Mouse (Mus musculus) CH12.LX (cell line): ENCODE data around the gene Twist2. TPM values are rescaled to one million over a fixed set of nuclear protein-coding genes. Genes with fewer than 3 reads are reported as not detected.

Experiments used
- DNase-seq: peaks from one replicate; pipeline ENCODE4 v3.0.0-alpha.2; 2013; ENCODE audit errors: extremely low read depth
- H3K27ac ChIP-seq: 2 replicates; pipeline ENCODE4 v1.5.1; 2012; ENCODE audit warnings: low read depth, mild to moderate bottlenecking, control low read depth, moderate library complexity; ENCODE audit not compliant: insufficient read depth
- H3K27me3 ChIP-seq: replicated peaks from 2 replicates; pipeline ENCODE3; 2012; ENCODE audit warnings: inconsistent platforms
- H3K36me3 ChIP-seq, 2 experiments: replicated peaks in 1 of 2; 2 replicates each; pipeline versions ENCODE3 to v1.6.1; 2012; ENCODE audit warnings: inconsistent platforms in 1 of 2, low read length in 1 of 2, mild to moderate bottlenecking in 1 of 2, mixed read lengths in 1 of 2, moderate library complexity in 1 of 2; ENCODE audit not compliant: control insufficient read depth in 1 of 2, insufficient read depth in 1 of 2
- H3K4me1 ChIP-seq, 2 experiments: 2 replicates each; pipeline ENCODE4 v1.6.1; 2012; ENCODE audit warnings: inconsistent platforms in 1 of 2, moderate library complexity in 1 of 2; ENCODE audit not compliant: insufficient read depth in 2 of 2, control insufficient read depth in 1 of 2
- H3K4me2 ChIP-seq: 2 replicates; pipeline ENCODE4 v1.6.1; 2012; ENCODE audit warnings: low read depth, mild to moderate bottlenecking, control low read depth; ENCODE audit not compliant: poor library complexity, insufficient read depth, severe bottlenecking
- H3K4me3 ChIP-seq, 3 experiments: fragments of 150-350 bp in 1 of 3; sonication (generic) in 1 of 3; replicated peaks in 1 of 3; 2 replicates each; pipeline versions ENCODE3 to v1.5.1; 2011 to 2012; ENCODE audit warnings: low read depth in 2 of 3, low read length in 2 of 3, mild to moderate bottlenecking in 2 of 3, moderate library complexity in 2 of 3, control low read depth in 1 of 3, improper control_type of control experiment in 1 of 3, inconsistent platforms in 1 of 3, mixed read lengths in 1 of 3; ENCODE audit not compliant: poor library complexity in 1 of 3
- H3K79me2 ChIP-seq: replicated peaks from 2 replicates; pipeline ENCODE4 v1.6.1; 2012; ENCODE audit warnings: mild to moderate bottlenecking, moderate library complexity; ENCODE audit not compliant: control insufficient read depth, poor library complexity, insufficient read depth, severe bottlenecking; ENCODE audit errors: extremely low read depth
- H3K9ac ChIP-seq: 2 replicates; pipeline ENCODE4 v1.6.1; 2012; ENCODE audit warnings: low read depth, mild to moderate bottlenecking, control low read depth, moderate library complexity; ENCODE audit not compliant: insufficient read depth
- H3K9me3 ChIP-seq: replicated peaks from 2 replicates; pipeline ENCODE3; 2012; ENCODE audit warnings: low read length, inconsistent platforms, mixed read lengths
- BHLHE40 ChIP-seq: IDR thresholded peaks from 2 replicates; pipeline ENCODE4 v1.6.1; 2011; ENCODE audit warnings: mild to moderate bottlenecking, low read depth, low read length, improper control_type of control experiment
- ETS1 ChIP-seq: conservative IDR thresholded peaks from 2 replicates; pipeline ENCODE4 v1.6.1; 2012; ENCODE audit warnings: low read depth, mild to moderate bottlenecking, inconsistent platforms, low read length, improper control_type of control experiment, moderate library complexity
- JUND ChIP-seq: conservative IDR thresholded peaks from 2 replicates; pipeline ENCODE4 v1.6.1; 2011; ENCODE audit warnings: low read depth, low read length, improper control_type of control experiment
- MAX ChIP-seq: IDR thresholded peaks from 2 replicates; pipeline ENCODE4 v1.6.1; 2011; ENCODE audit warnings: low read length, improper control_type of control experiment
- MAZ ChIP-seq: IDR thresholded peaks from 2 replicates; pipeline ENCODE4 v1.6.1; 2012; ENCODE audit warnings: low read depth, mild to moderate bottlenecking, inconsistent platforms, low read length, improper control_type of control experiment, moderate library complexity
- MEF2A ChIP-seq: IDR thresholded peaks from 2 replicates; pipeline ENCODE4 v1.6.1; 2014; ENCODE audit warnings: low read depth, mild to moderate bottlenecking, inconsistent platforms, low read length, improper control_type of control experiment, borderline replicate concordance
- MXI1 ChIP-seq: IDR thresholded peaks from 2 replicates; pipeline ENCODE4 v1.6.1; 2011; ENCODE audit warnings: mild to moderate bottlenecking, low read depth, low read length, improper control_type of control experiment
- NELFE ChIP-seq: IDR thresholded peaks from 2 replicates; pipeline ENCODE4 v1.6.1; 2011; ENCODE audit warnings: low read depth, low read length, improper control_type of control experiment
- POLR2AphosphoS2 ChIP-seq: IDR thresholded peaks from 2 replicates; pipeline ENCODE4 v1.6.1; 2011; ENCODE audit warnings: low read depth, low read length, improper control_type of control experiment
- RAD21 ChIP-seq: IDR thresholded peaks from 2 replicates; pipeline ENCODE4 v1.6.1; 2011; ENCODE audit warnings: low read depth, mild to moderate bottlenecking, low read length, improper control_type of control experiment, moderate library complexity
- SMC3 ChIP-seq: IDR thresholded peaks from 2 replicates; pipeline ENCODE4 v1.6.1; 2011; ENCODE audit warnings: low read depth, low read length, improper control_type of control experiment
- TCF12 ChIP-seq: IDR thresholded peaks from 2 replicates; pipeline ENCODE4 v1.6.1; 2014; ENCODE audit warnings: low read depth, mild to moderate bottlenecking, inconsistent platforms, low read length, improper control_type of control experiment
- USF2 ChIP-seq: conservative IDR thresholded peaks from 2 replicates; pipeline ENCODE4 v1.6.1; 2011; ENCODE audit warnings: low read depth, low read length, improper control_type of control experiment
- ZC3H11A ChIP-seq: IDR thresholded peaks from 2 replicates; pipeline ENCODE4 v1.6.1; 2012; ENCODE audit warnings: low read depth, mild to moderate bottlenecking, inconsistent platforms, low read length, improper control_type of control experiment
- ZKSCAN1 ChIP-seq: IDR thresholded peaks from 2 replicates; pipeline ENCODE4 v1.6.1; 2012; ENCODE audit warnings: low read depth, inconsistent platforms, low read length, improper control_type of control experiment, borderline replicate concordance
- dilution Hi-C: fragments of 300-500 bp; cut with MboI; formaldehyde crosslinking; loops from 2 replicates; pipeline ENCODE4 v1.14.3; 2020; ENCODE audit warnings: low sequenced_read_pairs; ENCODE audit not compliant: extremely low pct_unique_long_range_greater_than_20kb, extremely low pct_ligation_motif_present
- in situ Hi-C: fragments of 300-500 bp; cut with MboI; formaldehyde crosslinking; loops from 3 replicates; pipeline ENCODE4 v1.14.3; 2019; ENCODE audit warnings: low sequenced_read_pairs, low pct_ligation_motif_present, low pct_unique_long_range_greater_than_20kb, mixed read lengths
- polyA plus RNA-seq: library from polyadenylated mRNA; unstranded; fragments of >175 nt; gene quantifications from 2 replicates; pipeline ENCODE4 v1.2.1, GENCODE M21; 2012; ENCODE audit warnings: low read depth; ENCODE audit not compliant: insufficient read length
- total RNA-seq, 2 experiments: library from RNA; depleted of rRNA; stranded (reverse); fragments of 300-350 nt in 1 of 2; fragments of >200 nt in 1 of 2; gene quantifications; 2 replicates each; pipeline ENCODE4 v1.2.3; 2012 to 2014

The Twist2 gene
- total and polyA plus RNA-seq, 3 experiments: not detected

- peaks cover 9% of the 10 kb centered on the region for H3K9me3 ChIP-seq
- in situ Hi-C loops: no loop called here
- TF ChIP-seq POLR2AphosphoS2 (no peak), MXI1 (no peak), USF2 (no peak), ZKSCAN1 (no peak), ETS1 (no peak), RAD21 (no peak)
- H3K4me1 ChIP-seq: no peaks in the 10 kb centered on the region
- no peak overlapping the region for H3K4me2 ChIP-seq
- H3K27me3 ChIP-seq: peaks cover 46% of the 10 kb centered on the region
- DNase-seq: no peak
- no peak overlapping the region for H3K27ac ChIP-seq
- H3K36me3 ChIP-seq: no peaks in the 10 kb centered on the region
- H3K79me2 ChIP-seq: no peaks in the 10 kb centered on the region
- dilution Hi-C loops: no loop called here
- no peak overlapping the region for H3K9ac ChIP-seq
- H3K4me3 ChIP-seq: no peak overlapping the region
Observed at GRCm38 (mm10) chr1:91844236-91844635, 43.0 kb downstream of the Twist2 start.

- Histone ChIP-seq H3K9me3 (peaks cover 9% of the 10 kb centered on the region), H3K27me3 (peaks cover 45% of the 10 kb centered on the region), H3K4me2 (no peak overlapping the region), H3K4me1 (no peaks in the 10 kb centered on the region), H3K4me3 (no peak overlapping the region), H3K9ac (no peak overlapping the region), H3K36me3 (no peaks in the 10 kb centered on the region), H3K27ac (no peak overlapping the region), H3K79me2 (no peaks in the 10 kb centered on the region)
- TF ChIP-seq SMC3 (no peak), JUND (no peak), POLR2AphosphoS2 (no peak), NELFE (no peak), ZC3H11A (no peak), MAX (no peak), ZKSCAN1 (no peak), TCF12 (no peak), BHLHE40 (no peak), MXI1 (no peak), MAZ (no peak), MEF2A (no peak)
- dilution Hi-C loops (no loop called here), in situ Hi-C loops (no loop called here)
- DNase-seq: no peak
Observed at GRCm38 (mm10) chr1:91844681-91845379, 43.6 kb downstream of the Twist2 start.
